Mouse (Mus musculus): Measurements from ENCODE around the gene Ackr1.

The Ackr1 gene

GRCm38 (mm10) chr1:173333312-173334253 is at the start of gene Ackr1:
Gene Ackr1 (minus strand): TSS chr1:173333750.
- 66% methylated on average over 9 of the region's 9 CpGs for WGBS

GRCm38 (mm10) chr1:173381436-173381835 is 47.9 kb upstream of the Ackr1 start:
- 59% methylated on average over 6 of the region's 6 CpGs for WGBS

- WGBS = 17% methylated on average over 13 of the region's 13 CpGs
Measured at GRCm38 (mm10) chr1:173377380-173378112, 44.0 kb upstream of the Ackr1 start.

GRCm38 (mm10) chr1:173374020-173374419 is 40.5 kb upstream of the Ackr1 start:
- 82% methylated on average over 7 of the region's 7 CpGs for WGBS

GRCm38 (mm10) chr1:173371586-173371985 is 38.0 kb upstream of the Ackr1 start:
- 88% methylated on average over 6 of the region's 6 CpGs for WGBS

- WGBS = 69% methylated on average over 6 of the region's 6 CpGs
Measured at GRCm38 (mm10) chr1:173370456-173370855, 36.9 kb upstream of the Ackr1 start.

GRCm38 (mm10) chr1:173369611-173370010 is 36.1 kb upstream of the Ackr1 start:
- WGBS = 81% methylated on average over 2 of the region's 2 CpGs

- WGBS = 2% methylated on average over 46 of the region's 46 CpGs
Measured at GRCm38 (mm10) chr1:173367356-173368046, 34.0 kb upstream of the Ackr1 start, which contains the start of gene Cadm3. Gene Cadm3 (minus strand): TSS chr1:173367695.

GRCm38 (mm10) chr1:173366701-173367355 is 33.3 kb upstream of the Ackr1 start:
- 1% methylated on average over 31 of the region's 31 CpGs for WGBS

- WGBS = 6% methylated on average over 13 of the region's 13 CpGs
Measured at GRCm38 (mm10) chr1:173365970-173366409, 32.4 kb upstream of the Ackr1 start.

GRCm38 (mm10) chr1:173364125-173364800 is 30.7 kb upstream of the Ackr1 start:
- 56% methylated on average over 4 of the region's 4 CpGs for WGBS

- WGBS = 48% methylated on average over 2 of the region's 2 CpGs
Measured at GRCm38 (mm10) chr1:173363436-173363835, 29.9 kb upstream of the Ackr1 start.

GRCm38 (mm10) chr1:173361651-173362050 is 28.1 kb upstream of the Ackr1 start:
- WGBS = 59% methylated on average over 6 of the region's 6 CpGs

GRCm38 (mm10) chr1:173359590-173360290 is 26.2 kb upstream of the Ackr1 start:
- 59% methylated on average over 4 of the region's 4 CpGs for WGBS

- WGBS = 23% methylated on average over 4 of the region's 4 CpGs
Measured at GRCm38 (mm10) chr1:173357799-173358198, 24.2 kb upstream of the Ackr1 start.

GRCm38 (mm10) chr1:173356699-173357098 is 23.1 kb upstream of the Ackr1 start:
- 66% methylated on average over 2 of the region's 2 CpGs for WGBS

GRCm38 (mm10) chr1:173355107-173355846 is 21.7 kb upstream of the Ackr1 start:
- 43% methylated on average over 7 of the region's 7 CpGs for WGBS

GRCm38 (mm10) chr1:173350372-173350957 is 16.9 kb upstream of the Ackr1 start, which contains the start of gene Aim2:
Gene Aim2 (plus strand): TSS chr1:173350879.
- WGBS = 30% methylated on average over 10 of the region's 10 CpGs

- 25% methylated on average over 6 of the region's 6 CpGs for WGBS
Measured at GRCm38 (mm10) chr1:173349946-173350345, 16.4 kb upstream of the Ackr1 start.
